Mouse (Mus musculus) gonadal fat pad, adult 2 months (tissue): ENCODE data around the gene Idh3a. TPM values are rescaled to one million over a fixed set of nuclear protein-coding genes. Genes with fewer than 3 reads are reported as not detected.
A peak's percentile ranks its signal among the peaks of the same experiment; 100 is the strongest.
"Not testable (repeated sequence)": the region's sequence is repeated elsewhere in the genome, so short reads cannot be mapped to it uniquely, and the experiment has no call there.

Experiments
- DNase-seq: peaks from one replicate; pipeline ENCODE4 v3.0.0-alpha.2; 2012; ENCODE audit warnings: low read depth
- polyA plus RNA-seq: library from polyadenylated mRNA; depleted of rRNA; stranded (reverse); fragments of >200 nt; gene quantifications from 2 replicates; pipeline ENCODE4 v1.2.3, GENCODE M21; 2012

Idh3a gene
- polyA plus RNA-seq, 1 experiment, result 104 TPM

GRCm38 (mm10) chr9:54587863-54588262, 1.7 kb downstream of the Idh3a start:
- no peak for DNase-seq

GRCm38 (mm10) chr9:54593652-54594051, 7.5 kb downstream of the Idh3a start:
- not testable (repeated sequence) for DNase-seq

DNA sequence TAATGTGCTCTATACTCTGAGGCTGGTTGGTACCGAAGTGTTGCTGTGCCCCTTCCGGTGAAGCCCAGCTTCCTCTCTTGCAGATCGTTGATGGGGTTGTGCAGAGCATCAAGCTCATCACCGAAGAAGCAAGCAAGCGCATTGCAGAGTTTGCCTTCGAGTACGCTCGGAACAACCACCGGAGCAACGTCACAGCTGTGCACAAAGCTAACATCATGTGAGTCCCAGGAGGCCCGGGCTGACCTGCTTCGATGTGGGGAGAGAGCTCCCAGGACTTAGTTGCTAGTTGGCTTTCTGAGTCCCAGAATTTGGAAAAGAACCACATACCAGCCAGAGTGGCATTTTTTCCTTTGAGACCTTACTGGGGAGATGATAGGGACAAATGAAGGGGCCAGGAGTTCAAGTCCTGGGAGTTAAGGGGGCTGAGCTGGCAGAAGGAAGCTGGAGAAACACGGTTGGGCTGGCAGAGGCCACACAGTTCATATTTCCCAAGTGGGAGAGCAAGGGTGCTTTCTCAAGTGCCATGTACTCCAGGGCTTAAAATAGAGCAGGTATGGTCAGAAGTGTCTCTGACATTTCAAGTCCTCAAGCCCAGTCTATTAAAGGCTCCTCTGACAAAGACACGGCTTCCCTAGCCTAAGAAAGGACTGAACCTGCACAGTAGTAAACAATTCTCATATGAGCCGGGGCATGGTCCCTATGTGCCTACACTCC, 10.8 kb downstream of the Idh3a start:
- no peak for DNase-seq

DNA sequence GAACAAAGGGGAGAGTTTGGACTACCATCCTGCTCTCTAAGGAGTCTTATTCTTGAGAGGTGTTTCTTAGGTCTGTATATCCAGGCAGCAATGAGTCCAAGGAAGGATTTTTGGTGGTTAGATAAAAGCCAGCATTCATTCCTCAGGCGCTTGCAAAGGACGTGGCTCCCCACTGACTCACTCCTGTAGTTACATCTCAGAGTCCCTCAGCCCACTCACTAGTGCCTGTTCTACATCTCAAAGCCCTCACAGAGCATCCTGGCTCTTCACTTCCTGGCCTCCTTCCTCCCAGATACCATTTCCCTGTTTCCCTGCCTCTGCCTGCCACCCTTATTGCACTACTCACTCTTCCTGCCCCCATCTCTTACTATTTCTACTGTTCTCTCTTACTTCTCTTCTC, 16.3 kb downstream of the Idh3a start:
- no peak for DNase-seq

DNA sequence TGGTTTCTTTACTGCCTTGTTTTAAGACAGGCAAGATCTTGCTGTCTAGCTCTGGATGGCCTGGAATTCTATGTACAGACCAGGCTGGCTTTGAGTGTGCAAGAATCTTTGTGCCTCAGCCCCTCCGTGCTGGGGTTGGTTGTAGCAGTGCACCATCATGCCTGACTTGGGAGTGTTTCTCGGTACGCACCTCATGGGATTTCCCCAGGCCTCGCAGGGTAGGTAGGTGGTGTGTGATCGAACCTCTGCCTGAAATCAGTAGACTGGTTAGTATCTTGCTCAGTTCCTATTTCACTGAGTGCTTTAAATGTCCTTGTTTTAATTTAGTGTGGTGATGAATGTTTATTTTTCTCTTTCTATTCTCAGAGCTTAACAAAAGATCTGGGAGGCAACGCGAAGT, 16.8 kb downstream of the Idh3a start:
- no peak for DNase-seq

DNA sequence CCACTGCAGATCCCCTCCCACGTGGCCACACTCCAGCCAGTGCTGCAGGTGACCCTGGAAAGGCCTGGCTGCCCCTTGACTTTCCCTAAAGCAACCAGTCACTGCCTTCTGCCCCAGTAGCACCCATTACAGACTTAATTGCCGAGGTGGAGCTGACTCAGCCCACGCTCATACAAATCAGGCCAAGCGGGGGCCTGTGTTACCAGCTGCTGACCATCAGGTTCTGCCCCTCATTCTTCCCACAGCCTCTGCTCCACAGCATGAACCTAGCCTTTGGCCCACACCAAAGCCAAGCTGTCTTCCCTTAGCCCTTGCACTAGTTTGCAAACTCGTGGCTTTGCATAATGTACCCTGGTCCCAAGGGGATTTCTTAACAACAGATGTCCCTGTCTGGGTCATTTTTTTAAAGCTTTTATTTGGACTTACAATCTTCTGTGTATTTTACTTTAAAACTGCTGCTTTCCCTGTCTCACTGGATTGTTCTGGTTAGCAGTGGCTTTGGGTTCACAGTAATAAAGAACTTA, 18.1 kb downstream of the Idh3a start:
- no peak for DNase-seq

- no peak for DNase-seq
Observed at GRCm38 (mm10) chr9:54604886-54605285, 18.8 kb downstream of the Idh3a start.

DNA sequence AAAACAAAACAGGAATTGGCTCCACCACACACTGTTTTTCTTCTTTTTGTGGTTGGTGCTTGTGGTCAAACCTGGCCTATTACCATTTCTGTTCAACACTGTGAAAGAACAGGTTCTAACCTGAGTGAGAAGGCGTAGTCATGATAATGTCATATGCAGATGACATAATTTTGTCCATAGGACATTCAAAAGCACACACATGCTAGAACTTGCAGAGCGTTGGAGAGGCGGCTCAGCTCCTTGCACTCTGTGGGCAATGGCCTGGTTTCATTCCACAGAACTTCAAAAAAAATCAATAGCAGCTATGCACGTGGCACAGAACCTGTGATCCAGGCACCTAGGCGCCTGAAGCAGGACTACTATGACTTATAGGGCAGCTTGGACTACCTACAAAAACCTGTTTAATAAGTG, 26.7 kb downstream of the Idh3a start:
- peak; percentile 93 for DNase-seq

- no peak for DNase-seq
Observed at GRCm38 (mm10) chr9:54614182-54614850, 28.2 kb downstream of the Idh3a start.

DNA sequence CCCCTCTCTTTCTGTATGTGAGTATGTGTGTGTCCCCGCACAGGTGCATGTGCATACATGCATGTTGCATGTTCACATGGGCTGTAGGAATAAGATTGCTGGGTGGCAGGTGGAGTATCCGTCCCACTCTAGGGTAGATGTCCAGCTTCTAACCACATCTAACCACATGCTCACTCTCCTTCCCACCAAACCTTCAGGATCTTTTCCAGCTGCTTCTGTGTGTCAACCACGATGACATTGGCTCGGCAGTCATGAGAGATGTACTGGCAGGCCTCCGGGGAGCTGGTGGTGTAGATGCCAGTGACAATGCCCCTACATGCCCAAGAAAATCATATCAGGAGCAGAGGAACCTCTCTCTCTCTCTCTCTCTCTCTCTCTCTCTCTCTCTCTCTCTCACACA, 41.1 kb downstream of the Idh3a start:
- DNase-seq, result no peak

DNA sequence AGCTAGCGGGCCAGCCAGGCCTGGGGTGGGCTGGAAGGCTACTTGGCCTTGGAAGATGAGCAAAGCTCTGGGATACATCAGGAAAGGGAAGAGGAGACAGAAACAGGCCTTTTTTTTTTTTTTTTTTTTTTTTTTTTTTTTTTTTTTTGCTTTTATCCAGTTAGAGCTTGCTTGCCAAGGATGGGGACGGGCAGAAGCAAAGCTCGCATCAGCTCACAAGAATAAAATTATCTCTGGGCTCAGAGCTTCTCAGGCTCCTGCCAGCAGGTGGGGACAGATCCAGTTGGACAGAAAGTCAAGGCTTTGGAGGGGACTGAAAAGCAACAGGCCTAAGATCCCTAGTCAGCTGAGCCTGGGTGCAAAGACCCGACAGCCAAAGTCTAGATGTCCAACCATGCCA, 42.6 kb downstream of the Idh3a start:
- DNase-seq, result no peak

GRCm38 (mm10) chr9:54629613-54630261, 43.6 kb downstream of the Idh3a start:
- no peak for DNase-seq

DNA sequence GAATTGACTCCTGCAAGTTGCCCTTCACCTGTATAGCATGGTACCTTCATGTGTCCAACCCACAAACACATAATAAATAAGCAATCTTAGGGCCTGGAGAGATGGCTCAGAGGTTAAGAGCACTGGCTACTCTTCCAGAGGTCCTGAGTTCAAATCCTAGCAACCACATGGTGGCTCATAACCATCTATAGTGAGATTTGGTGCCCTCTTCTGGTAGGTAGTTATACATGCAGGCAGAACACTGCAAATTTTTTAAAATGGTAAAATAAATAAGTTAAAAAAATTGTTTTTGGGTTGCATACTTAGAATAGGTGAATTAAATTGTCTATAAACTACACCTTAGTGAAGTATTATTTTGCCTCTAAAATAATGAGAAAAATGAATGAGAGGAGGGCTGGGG, 44.8 kb downstream of the Idh3a start:
- DNase-seq, result no peak

- DNase-seq, result no peak
Observed at GRCm38 (mm10) chr9:54633401-54633800, 47.3 kb downstream of the Idh3a start.

DNA sequence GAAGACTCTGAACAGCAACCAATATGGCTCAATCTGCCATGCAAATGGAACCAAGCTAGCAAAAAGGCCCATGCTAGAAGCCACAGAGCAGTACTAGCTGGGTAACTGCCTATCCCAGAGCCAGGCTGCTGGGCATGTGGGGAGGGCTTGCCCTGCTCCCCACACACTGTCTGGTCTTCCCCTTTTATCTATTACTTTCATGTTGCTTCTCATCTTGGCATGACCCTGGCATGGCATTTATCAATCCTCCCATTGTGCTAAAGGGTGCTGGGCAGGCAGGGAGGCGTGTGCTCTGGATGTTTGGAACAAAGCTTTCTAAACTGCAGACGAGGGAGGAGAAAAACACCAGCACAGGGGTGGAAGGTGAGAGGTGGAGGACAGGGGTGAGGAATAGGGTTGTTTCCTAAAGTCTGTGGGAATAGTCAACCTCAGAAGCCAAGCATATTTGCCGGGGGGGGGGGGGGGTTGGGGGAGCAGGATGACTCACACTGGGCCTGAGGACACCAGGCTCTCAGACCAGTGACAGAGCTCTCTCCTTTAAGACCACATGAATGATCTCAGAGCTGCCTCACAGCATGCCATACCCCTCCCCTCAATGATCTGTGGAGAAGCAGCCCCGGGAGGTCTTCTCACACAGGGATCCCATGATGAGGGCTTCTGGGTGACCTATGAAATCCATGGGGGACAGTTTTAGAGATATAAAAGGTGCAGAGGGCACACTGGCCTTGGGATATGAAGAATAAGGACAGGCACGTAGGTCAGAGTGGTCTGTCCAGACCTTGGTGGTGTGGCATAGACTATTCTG, 51.6 kb downstream of the Idh3a start:
- DNase-seq, result no peak

DNA sequence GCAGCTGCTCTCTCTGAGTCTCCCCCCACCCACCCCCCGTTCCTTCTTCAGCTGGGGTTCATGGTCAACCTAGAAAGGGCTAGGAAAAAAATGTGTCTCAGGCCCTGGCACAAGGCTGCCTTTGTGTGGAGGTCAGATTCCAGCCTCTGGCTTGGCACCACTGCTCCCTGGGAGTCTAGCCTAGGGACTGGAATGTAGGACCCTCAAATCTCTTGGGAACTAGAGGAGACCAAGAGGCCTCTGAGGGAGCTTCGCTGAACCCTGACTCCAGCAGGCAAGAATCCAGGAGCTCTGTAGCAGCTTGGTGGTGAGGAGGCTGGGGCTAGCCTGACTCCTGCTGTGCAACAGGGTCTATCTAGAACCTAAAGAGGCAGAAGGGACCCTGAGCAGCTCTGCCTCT, 53.1 kb downstream of the Idh3a start:
- DNase-seq, result no peak

DNA sequence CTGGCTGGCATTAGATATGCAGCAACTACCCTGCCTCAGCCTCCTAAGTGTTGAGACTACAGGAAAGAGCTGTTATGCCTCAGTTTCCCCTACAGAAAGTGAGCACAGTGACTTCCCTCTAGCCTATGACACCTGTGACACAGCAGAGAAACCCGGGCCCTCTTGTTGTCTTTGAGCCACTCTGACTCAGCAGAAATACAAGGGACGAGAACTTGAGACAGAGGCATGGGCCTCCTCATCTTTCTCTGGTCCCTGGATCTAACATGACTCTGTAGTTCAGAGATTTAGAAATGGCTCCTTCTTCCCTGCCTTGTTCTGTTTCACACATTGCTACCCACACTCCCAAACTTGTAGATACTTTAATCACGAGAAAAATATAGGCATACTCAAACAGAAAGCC, 55.4 kb downstream of the Idh3a start:
- DNase-seq, result no peak

GRCm38 (mm10) chr9:54642149-54642548, 56.0 kb downstream of the Idh3a start:
- DNase-seq, result no peak

DNA sequence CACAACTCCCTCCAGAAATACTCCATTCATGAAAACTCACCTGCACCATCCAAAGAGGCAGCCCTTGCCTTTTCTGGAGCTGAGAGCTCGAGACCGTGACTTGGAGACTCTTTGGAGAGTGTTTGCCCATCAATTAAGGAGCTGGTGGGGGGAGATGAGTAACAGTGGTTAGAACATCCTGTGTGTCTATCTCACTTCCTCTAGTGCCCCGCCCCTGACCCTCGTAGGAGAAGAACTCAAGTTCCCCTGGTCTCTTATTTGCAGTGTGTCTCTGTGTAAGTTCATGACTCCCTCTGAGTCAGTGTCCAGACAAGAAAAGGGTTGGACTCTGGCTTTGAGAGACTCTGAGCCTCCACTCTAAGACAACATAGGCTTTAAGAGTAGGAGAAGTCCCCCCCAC, 56.4 kb downstream of the Idh3a start:
- no peak for DNase-seq

DNA sequence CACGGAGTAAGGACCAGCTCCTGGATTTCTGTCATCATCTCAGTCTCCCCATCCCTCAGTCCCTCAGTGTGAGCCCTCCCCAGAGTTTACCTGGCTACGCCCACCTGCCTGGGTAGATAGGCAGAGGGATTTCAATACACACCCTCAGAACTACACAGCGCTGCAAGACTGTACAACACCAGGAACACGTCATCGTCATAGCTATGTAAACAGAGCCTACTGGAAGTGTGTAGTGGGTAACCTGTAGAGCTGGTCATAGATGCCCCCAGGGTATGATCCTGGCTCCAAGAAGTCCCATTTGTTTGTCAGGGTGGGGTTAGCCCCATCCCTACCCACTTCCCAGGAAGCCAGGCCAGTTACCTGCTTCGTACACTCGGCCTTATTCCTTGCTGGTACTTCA, 57.0 kb downstream of the Idh3a start:
- no peak for DNase-seq

GRCm38 (mm10) chr9:54645530-54645929, 59.4 kb downstream of the Idh3a start:
- DNase-seq, result no peak

DNA sequence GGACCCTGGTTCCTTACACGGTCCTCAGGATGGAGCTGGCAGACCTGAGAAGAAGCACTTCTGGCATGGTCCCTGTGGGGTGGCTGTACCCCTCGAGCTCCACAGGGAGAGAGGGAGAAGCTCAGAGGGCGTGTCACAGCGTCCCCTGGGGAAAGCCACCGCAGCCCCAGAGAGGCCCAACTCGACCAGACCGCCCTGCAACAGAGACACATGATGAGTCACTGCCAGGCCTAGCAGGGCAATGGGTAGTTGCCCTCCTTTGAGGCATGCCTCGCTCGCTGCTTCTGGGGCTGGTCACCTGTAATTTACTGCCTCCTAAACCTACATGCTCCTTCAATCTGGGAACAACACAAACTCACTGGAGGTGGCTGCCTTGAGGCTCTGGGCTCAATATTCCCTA, 60.1 kb downstream of the Idh3a start:
- no peak for DNase-seq
